Mouse (Mus musculus): ENCODE data around the gene Togaram1. TPM values are rescaled to one million over a fixed set of nuclear protein-coding genes. Genes with fewer than 3 reads are reported as not detected.

Togaram1 gene
- polyA plus RNA-seq, 1 experiment, result 0.03 TPM

GRCm38 (mm10) chr12:64968067-64968466 is 2.5 kb downstream of the Togaram1 start:
- Histone ChIP-seq H3K4me1 (ENCODE audit: control insufficient read depth) (peaks cover 63% of the 10 kb centered on the region), H3K36me3 (ENCODE audit: control insufficient read depth) (peaks cover 12% of the 10 kb centered on the region), H3K9me3 (ENCODE audit: control insufficient read depth, low read length) (no peaks in the 10 kb centered on the region), H3K4me3 (replicated peaks) (peak overlapping the region; percentile 99), H3K27me3 (ENCODE audit: control insufficient read depth) (no peaks in the 10 kb centered on the region)
- TF ChIP-seq GATA1 (IDR thresholded peaks at IDR 0.05; ENCODE audit: low read length) (0 out of 2 replicates have a peak, but pooled peaks have one; percentile 17), TAL1 (IDR thresholded peaks at IDR 0.05; ENCODE audit: low read length) (peak; percentile 36; the same call in 1 of the 3 replicates)

- peaks cover 15% of the 10 kb centered on the region for H3K36me3 ChIP-seq (ENCODE audit: control insufficient read depth)
- H3K4me3 ChIP-seq (replicated peaks), result no peak overlapping the region
- peaks cover 55% of the 10 kb centered on the region for H3K4me1 ChIP-seq (ENCODE audit: control insufficient read depth)
These were observed 5.8 kb downstream of the Togaram1 start for GRCm38 (mm10) chr12:64971399-64971798.

GRCm38 (mm10) chr12:64972063-64972462 is 6.5 kb downstream of the Togaram1 start:
- Histone ChIP-seq H3K4me3 (replicated peaks) (no peak overlapping the region), H3K27me3 (ENCODE audit: control insufficient read depth) (no peaks in the 10 kb centered on the region), H3K36me3 (ENCODE audit: control insufficient read depth) (peaks cover 20% of the 10 kb centered on the region), H3K9me3 (ENCODE audit: control insufficient read depth, low read length) (no peaks in the 10 kb centered on the region), H3K4me1 (ENCODE audit: control insufficient read depth) (peaks cover 48% of the 10 kb centered on the region)
- TF ChIP-seq TAL1 (IDR thresholded peaks at IDR 0.05; ENCODE audit: low read length), result no peak
- TF ChIP-seq GATA1 (IDR thresholded peaks at IDR 0.05; ENCODE audit: low read length), result no peak

More at GRCm38 (mm10) chr12:64971399-64971798, 5.8 kb downstream of the Togaram1 start:
- H3K9me3 ChIP-seq (ENCODE audit: control insufficient read depth, low read length), result no peaks in the 10 kb centered on the region
- no peaks in the 10 kb centered on the region for H3K27me3 ChIP-seq (ENCODE audit: control insufficient read depth)
- TF ChIP-seq GATA1 (IDR thresholded peaks at IDR 0.05; ENCODE audit: low read length), result no peak
- no peak for TF ChIP-seq TAL1 (IDR thresholded peaks at IDR 0.05; ENCODE audit: low read length)

- Histone ChIP-seq H3K36me3 (ENCODE audit: control insufficient read depth) (peaks cover 49% of the 10 kb centered on the region), H3K4me1 (ENCODE audit: control insufficient read depth) (peaks cover 23% of the 10 kb centered on the region), H3K4me3 (replicated peaks) (no peak overlapping the region), H3K27me3 (ENCODE audit: control insufficient read depth) (no peaks in the 10 kb centered on the region), H3K9me3 (ENCODE audit: control insufficient read depth, low read length) (no peaks in the 10 kb centered on the region)
- TF ChIP-seq GATA1 (IDR thresholded peaks at IDR 0.05; ENCODE audit: low read length), result no peak
- no peak for TF ChIP-seq TAL1 (IDR thresholded peaks at IDR 0.05; ENCODE audit: low read length)
These were observed 10.0 kb downstream of the Togaram1 start for GRCm38 (mm10) chr12:64975558-64975957.

GRCm38 (mm10) chr12:64976191-64976590 is 10.6 kb downstream of the Togaram1 start:
- Histone ChIP-seq H3K4me1 (ENCODE audit: control insufficient read depth) (peaks cover 16% of the 10 kb centered on the region), H3K27me3 (ENCODE audit: control insufficient read depth) (no peaks in the 10 kb centered on the region), H3K9me3 (ENCODE audit: control insufficient read depth, low read length) (no peaks in the 10 kb centered on the region), H3K36me3 (ENCODE audit: control insufficient read depth) (peaks cover 44% of the 10 kb centered on the region), H3K4me3 (replicated peaks) (no peak overlapping the region)
- TF ChIP-seq TAL1 (IDR thresholded peaks at IDR 0.05; ENCODE audit: low read length), result no peak
- no peak for TF ChIP-seq GATA1 (IDR thresholded peaks at IDR 0.05; ENCODE audit: low read length)

- Histone ChIP-seq H3K36me3 (ENCODE audit: control insufficient read depth) (peaks cover 46% of the 10 kb centered on the region), H3K27me3 (ENCODE audit: control insufficient read depth) (no peaks in the 10 kb centered on the region), H3K9me3 (ENCODE audit: control insufficient read depth, low read length) (no peaks in the 10 kb centered on the region), H3K4me3 (replicated peaks) (no peak overlapping the region), H3K4me1 (ENCODE audit: control insufficient read depth) (peaks cover 10% of the 10 kb centered on the region)
- TF ChIP-seq GATA1 (IDR thresholded peaks at IDR 0.05; ENCODE audit: low read length) (no peak), TAL1 (IDR thresholded peaks at IDR 0.05; ENCODE audit: low read length) (no peak)
These were observed 11.9 kb downstream of the Togaram1 start for GRCm38 (mm10) chr12:64977518-64977917.

- Histone ChIP-seq H3K36me3 (ENCODE audit: control insufficient read depth) (peaks cover 66% of the 10 kb centered on the region), H3K4me1 (ENCODE audit: control insufficient read depth) (no peaks in the 10 kb centered on the region), H3K27me3 (ENCODE audit: control insufficient read depth) (no peaks in the 10 kb centered on the region), H3K9me3 (ENCODE audit: control insufficient read depth, low read length) (no peaks in the 10 kb centered on the region), H3K4me3 (replicated peaks) (no peak overlapping the region)
- TF ChIP-seq TAL1 (IDR thresholded peaks at IDR 0.05; ENCODE audit: low read length), result no peak
- TF ChIP-seq GATA1 (IDR thresholded peaks at IDR 0.05; ENCODE audit: low read length), result no peak
These were observed 42.1 kb downstream of the Togaram1 start for GRCm38 (mm10) chr12:65007725-65008124.

- no peaks in the 10 kb centered on the region for H3K9me3 ChIP-seq (ENCODE audit: control insufficient read depth, low read length)
- no peak overlapping the region for H3K4me3 ChIP-seq (replicated peaks)
- H3K4me1 ChIP-seq (ENCODE audit: control insufficient read depth), result peaks cover 1% of the 10 kb centered on the region; the same call in 1 of the 2 replicates
- H3K36me3 ChIP-seq (ENCODE audit: control insufficient read depth), result peaks cover 14% of the 10 kb centered on the region
- no peaks in the 10 kb centered on the region for H3K27me3 ChIP-seq (ENCODE audit: control insufficient read depth)
- TF ChIP-seq TAL1 (IDR thresholded peaks at IDR 0.05; ENCODE audit: low read length) (no peak), GATA1 (IDR thresholded peaks at IDR 0.05; ENCODE audit: low read length) (no peak)
These were observed 57.2 kb downstream of the Togaram1 start for GRCm38 (mm10) chr12:65022842-65023241.

GRCm38 (mm10) chr12:65035839-65036189 is 70.2 kb downstream of the Togaram1 start:
- no peaks in the 10 kb centered on the region for H3K9me3 ChIP-seq (ENCODE audit: control insufficient read depth, low read length)
- no peak for TF ChIP-seq GATA1 (IDR thresholded peaks at IDR 0.05; ENCODE audit: low read length)
- no peak for TF ChIP-seq TAL1 (IDR thresholded peaks at IDR 0.05; ENCODE audit: low read length)
- peaks cover 10% of the 10 kb centered on the region for H3K36me3 ChIP-seq (ENCODE audit: control insufficient read depth)
- no peaks in the 10 kb centered on the region for H3K27me3 ChIP-seq (ENCODE audit: control insufficient read depth)
- H3K4me3 ChIP-seq (replicated peaks), result peak overlapping the region; percentile 100
- H3K4me1 ChIP-seq (ENCODE audit: control insufficient read depth), result peaks cover 28% of the 10 kb centered on the region
